Mouse (Mus musculus): ENCODE results near the gene Ncl. TPM values are rescaled to one million over a fixed set of nuclear protein-coding genes. Genes with fewer than 3 reads are reported as not detected.
A peak's percentile ranks its signal among the peaks of the same experiment; 100 is the strongest.

Ncl gene
- polyA plus RNA-seq, 1 experiment from 2014 or later: 345 TPM

DNA sequence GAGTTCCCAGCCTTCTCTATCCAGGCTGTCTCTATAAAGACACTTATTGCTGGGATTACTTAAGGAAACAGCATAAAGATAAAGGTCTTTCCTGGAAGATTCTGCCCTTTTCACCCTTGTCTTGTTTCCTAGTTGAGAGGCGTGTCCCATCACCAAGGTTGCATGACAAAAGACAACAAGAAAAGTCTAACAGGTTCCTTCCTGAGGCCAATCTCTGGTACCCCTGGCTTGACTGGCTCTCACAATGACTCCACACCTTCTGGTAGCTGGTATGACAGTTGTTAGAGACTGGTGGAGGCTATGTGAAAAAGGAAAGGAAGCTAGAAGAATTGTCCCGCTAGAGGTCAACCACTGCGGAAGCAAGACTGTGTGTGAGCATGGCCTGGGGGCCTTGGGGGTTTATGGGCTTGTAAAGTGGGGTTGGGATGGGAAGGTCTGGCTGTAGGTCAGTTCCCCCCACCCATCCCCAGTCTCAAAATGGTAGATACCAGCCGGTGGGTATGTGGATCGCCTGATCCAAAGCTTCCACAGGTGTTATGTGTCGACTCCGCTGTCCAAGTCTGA lies 49.8 kb downstream of the Ncl start:
- H3K27ac ChIP-seq: no peak overlapping the region
- no peak overlapping the region for H3K4me2 ChIP-seq (replicated peaks)
- H3K4me1 ChIP-seq: peaks cover 17% of the 10 kb centered on the region
- no peaks in the 10 kb centered on the region for H3K9me3 ChIP-seq (replicated peaks)
- 91% methylated on average over 7 of the region's 7 CpGs for WGBS
- no peak overlapping the region for H3K4me3 ChIP-seq
- H3K27me3 ChIP-seq: peaks cover 37% of the 10 kb centered on the region
- H3K9ac ChIP-seq: no peak overlapping the region
- ATAC-seq (ENCODE audit: low FRiP score): no peak
- no peaks in the 10 kb centered on the region for H3K36me3 ChIP-seq

DNA sequence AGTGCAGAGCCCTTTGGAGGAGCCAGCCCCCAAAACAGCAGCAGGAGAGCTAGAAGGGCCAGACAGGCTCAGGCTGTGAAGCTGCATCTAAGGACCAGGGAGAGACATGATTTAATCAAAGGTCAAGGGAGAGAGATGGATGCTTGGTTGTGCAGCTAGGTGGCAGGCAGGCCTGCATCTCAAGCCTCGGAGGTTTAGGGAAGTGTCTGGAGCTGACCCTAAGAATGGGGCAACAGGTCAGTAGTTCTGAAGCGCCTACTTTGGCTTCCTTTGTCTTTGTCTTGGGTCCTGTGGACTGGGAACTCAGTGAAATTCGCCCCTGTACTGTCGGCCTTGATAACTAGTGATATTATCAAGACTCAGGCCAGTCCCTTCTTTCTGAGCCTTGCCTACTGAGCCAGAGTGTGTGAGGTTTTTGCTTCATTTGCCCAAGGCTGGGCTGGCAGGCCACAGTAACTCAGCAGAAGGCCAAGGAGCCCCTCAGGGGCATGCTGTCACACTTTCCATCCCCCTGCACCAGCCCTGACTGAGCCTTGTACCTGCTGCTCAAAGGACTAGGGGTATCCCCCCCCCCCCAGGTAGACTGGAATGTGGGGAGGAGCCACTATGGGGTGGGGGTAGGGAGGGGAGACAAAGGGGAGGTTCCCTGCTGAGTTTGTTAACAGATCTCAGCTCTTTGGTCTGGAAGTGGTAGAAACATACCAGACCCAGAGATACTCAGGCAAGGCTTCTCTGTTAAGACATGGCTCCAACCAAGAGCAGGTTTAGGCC lies 51.1 kb downstream of the Ncl start:
- no peak overlapping the region for H3K27ac ChIP-seq
- ATAC-seq (ENCODE audit: low FRiP score): no peak
- no peak overlapping the region for H3K4me3 ChIP-seq
- H3K36me3 ChIP-seq: no peaks in the 10 kb centered on the region
- peaks cover 45% of the 10 kb centered on the region for H3K27me3 ChIP-seq
- peaks cover 12% of the 10 kb centered on the region for H3K4me1 ChIP-seq
- H3K9me3 ChIP-seq (replicated peaks): no peaks in the 10 kb centered on the region
- WGBS: 32% methylated on average over 4 of the region's 4 CpGs
- no peak overlapping the region for H3K4me2 ChIP-seq (replicated peaks)
- H3K9ac ChIP-seq: no peak overlapping the region

DNA sequence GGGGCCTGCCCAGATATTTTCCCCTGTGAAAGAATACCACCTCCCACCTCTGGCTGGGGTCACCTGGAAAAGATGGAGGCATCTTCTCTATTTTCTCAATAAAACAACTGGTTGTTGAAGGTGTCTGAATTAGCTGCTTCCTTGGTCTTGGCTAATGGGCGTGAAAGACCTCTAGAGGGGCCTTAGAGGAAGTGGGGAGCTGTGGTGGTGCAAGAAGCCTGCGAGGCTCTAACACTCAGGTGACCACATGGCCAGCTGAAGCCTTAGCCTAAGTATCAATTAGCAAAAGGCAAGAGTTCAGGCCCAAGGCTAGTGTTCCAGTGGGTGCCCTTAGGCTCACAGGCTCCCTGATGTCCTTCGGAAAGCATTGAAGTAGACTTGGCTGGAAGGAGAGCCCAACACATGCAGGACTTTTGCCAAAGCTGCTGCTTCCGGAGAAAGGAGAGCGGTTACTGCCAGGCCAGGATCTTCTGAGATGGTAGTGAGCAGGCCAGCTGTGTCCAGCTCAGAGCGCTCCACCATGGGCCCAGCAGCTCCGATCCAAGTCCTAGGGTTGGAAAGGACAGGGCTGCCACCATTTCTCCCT lies 51.9 kb downstream of the Ncl start:
- Histone ChIP-seq H3K9ac (no peak overlapping the region), H3K36me3 (no peaks in the 10 kb centered on the region), H3K4me1 (peaks cover 15% of the 10 kb centered on the region), H3K9me3 (replicated peaks) (no peaks in the 10 kb centered on the region), H3K4me2 (replicated peaks) (no peak overlapping the region), H3K27ac (no peak overlapping the region), H3K4me3 (no peak overlapping the region), H3K27me3 (peaks cover 48% of the 10 kb centered on the region)
- ATAC-seq (ENCODE audit: low FRiP score): no peak
- WGBS: 92% methylated on average over 7 of the region's 7 CpGs

DNA sequence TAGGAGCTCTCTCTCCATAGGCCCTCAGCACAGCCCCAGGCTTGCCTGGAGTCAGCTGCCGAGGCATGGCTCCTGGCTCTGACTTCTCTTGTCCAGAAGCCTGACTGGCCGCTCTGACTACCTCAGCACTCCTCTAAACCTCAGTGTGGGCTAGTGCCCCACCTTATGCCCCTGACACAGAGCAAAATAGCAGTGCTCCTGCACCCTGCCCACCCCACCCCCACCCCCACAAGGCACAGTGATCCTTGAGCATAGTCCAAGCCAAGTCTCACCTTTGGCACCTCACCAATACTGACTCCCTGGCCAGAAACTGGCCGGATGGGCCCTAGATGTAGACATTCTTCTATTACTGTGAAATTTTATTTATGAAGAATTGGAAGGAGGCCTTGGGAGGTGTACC lies 52.5 kb downstream of the Ncl start:
- H3K9me3 ChIP-seq (replicated peaks): no peaks in the 10 kb centered on the region
- H3K27me3 ChIP-seq: peaks cover 53% of the 10 kb centered on the region
- H3K4me2 ChIP-seq (replicated peaks): no peak overlapping the region
- H3K4me3 ChIP-seq: no peak overlapping the region
- no peak for ATAC-seq (ENCODE audit: low FRiP score)
- no peak overlapping the region for H3K9ac ChIP-seq
- peaks cover 15% of the 10 kb centered on the region for H3K4me1 ChIP-seq
- H3K36me3 ChIP-seq: no peaks in the 10 kb centered on the region
- WGBS: 88% methylated on average over 3 of the region's 3 CpGs
- H3K27ac ChIP-seq: no peak overlapping the region

DNA sequence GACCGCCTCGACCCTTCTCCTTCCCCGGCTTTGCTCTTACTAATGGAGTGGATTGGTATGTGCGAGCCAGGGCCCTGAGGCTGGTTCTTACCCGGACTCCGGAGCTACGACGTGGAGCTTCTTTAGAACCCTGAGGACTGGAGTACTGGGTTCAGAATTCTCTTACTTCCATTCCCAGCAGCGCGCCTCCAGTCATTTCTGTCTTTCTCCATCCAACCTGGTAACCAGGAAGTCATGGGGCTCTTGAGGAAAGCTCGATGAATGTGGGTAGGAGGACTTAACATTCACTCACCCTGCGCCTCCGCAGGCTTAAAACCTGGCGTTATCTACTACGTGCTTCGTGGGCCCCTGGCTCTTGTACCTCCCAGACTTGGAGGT lies 55.3 kb downstream of the Ncl start:
- Histone ChIP-seq H3K4me1 (peaks cover 9% of the 10 kb centered on the region), H3K36me3 (no peaks in the 10 kb centered on the region), H3K27ac (no peak overlapping the region), H3K27me3 (peaks cover 70% of the 10 kb centered on the region), H3K9ac (peak overlapping the region; percentile 64), H3K4me3 (peak overlapping the region; percentile 53), H3K9me3 (replicated peaks) (no peaks in the 10 kb centered on the region), H3K4me2 (replicated peaks) (peak overlapping the region; percentile 93)
- 3% methylated on average over 16 of the region's 16 CpGs for WGBS
- ATAC-seq (ENCODE audit: low FRiP score): no peak

DNA sequence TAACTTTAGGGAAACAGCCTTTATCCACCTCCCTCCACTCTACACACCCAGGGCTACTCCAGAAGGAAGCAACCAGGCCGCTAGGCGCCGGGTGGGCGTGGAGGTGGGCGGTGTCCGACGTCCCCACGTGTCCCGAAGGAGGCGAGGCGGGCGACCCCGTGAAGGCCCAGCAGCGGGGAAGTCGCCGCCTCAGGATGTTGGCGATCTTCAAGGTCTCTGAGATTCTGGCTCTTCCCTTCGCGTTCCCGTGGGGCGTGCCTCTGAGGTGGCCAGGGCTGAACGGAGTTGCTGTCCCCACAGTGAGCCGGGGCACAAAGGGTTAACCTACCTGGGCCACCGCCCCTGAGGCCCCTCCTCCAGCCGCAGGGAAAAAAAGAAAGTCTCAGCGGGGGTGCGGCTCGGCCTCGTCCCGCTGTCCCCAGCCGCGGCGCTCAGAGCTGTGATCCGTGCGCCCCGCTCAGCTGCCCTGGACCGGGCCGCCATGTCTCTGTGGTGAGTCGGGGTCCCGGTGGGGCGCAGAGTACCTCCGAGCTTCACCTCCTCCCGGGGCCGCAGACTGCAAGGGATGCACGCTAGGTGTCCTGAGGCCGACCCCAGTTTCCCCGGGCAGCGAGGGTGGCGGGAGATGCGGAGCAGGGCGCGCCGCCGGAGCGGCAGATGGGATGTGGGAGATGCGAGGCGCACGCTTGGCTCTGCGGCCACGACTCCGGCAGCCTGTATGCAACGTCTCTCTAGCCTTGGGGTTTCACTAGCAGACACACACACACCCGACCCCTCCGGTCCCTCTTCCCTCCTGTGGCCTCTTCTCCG lies 55.9 kb downstream of the Ncl start:
- Histone ChIP-seq H3K27ac (no peak overlapping the region), H3K9ac (peak overlapping the region; percentile 64), H3K4me2 (replicated peaks) (peak overlapping the region; percentile 93), H3K36me3 (no peaks in the 10 kb centered on the region), H3K4me3 (peak overlapping the region; percentile 53), H3K27me3 (peaks cover 70% of the 10 kb centered on the region), H3K4me1 (peaks cover 9% of the 10 kb centered on the region), H3K9me3 (replicated peaks) (no peaks in the 10 kb centered on the region)
- ATAC-seq (ENCODE audit: low FRiP score): peak; percentile 70
- under 1% methylated on average over 54 of the region's 65 CpGs for WGBS

DNA sequence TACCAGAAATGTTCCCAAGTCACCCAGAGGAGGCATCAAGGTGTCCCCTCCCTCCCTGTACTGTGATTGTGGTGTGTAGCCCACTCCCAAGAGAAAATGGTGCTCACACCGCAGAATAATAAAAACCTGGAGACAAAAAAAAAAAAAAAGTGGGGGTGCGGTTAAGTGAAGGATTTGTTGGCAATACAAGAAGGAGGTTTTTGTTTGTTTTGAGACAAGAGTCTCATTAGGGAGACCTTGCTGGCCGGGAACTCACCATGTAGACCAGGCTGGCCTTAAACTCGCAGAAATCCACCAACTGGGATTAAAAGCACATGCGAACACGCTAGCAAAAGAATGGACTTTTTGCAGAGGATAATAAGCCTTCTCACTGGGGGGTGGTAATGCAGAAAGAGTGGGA lies 56.7 kb downstream of the Ncl start, which contains the start of gene B3gnt7:
B3gnt7 (plus strand) TSS at position 301 of the 400 bp plus-strand sequence.
- Histone ChIP-seq H3K4me3 (peak within 1 kb of the TSS; percentile 53), H3K9ac (peak within 1 kb of the TSS; percentile 64), H3K27me3 (peaks cover 64% of the 10 kb centered on the region), H3K4me2 (replicated peaks) (peak within 1 kb of the TSS; percentile 93), H3K36me3 (no peaks in the 10 kb centered on the region), H3K9me3 (replicated peaks) (no peaks in the 10 kb centered on the region), H3K27ac (no peak within 1 kb of the TSS), H3K4me1 (peaks cover 9% of the 10 kb centered on the region)
- 24% methylated on average over 6 of the region's 6 CpGs for WGBS
- no peak for ATAC-seq (ENCODE audit: low FRiP score)

DNA sequence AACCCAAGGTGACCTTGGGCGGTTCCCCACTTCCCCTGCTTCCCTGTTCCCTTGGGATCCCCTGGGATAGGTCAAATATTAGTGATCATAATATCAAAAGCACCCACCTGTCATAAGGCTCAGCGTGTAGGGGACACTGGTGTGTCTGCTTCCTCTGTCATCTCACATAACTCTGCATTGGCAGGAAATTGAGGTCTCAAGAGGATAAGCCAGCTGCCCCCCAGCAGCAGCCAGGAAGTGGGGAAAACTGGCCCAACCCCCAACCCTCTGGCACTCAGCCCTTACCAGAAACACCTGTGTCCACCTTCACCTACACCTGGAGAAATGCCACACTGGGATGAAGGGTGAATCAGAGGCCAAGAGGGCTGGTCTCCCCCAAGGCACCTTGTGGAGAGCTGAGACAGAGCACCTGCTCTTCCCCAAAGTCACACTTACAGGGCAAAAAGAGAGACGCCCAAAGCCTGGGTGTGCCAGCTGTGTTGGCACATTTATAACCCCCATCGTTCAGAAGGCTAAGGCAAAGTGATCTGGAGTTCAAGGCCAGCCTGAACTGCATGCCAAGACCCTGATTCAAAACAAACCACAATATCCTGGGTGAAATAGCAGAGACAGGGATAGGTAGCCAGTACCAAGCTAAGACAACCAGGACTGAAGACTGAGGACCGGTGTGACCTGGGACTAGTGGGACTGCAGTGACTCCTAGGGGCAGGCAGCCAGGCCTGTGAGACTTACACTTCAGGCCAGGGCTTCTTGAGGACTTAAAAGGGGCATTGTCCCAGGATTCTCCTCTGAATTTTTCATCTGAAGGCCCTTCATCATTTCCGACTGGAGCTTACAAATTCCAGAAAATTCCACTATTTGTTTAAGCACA lies 57.7 kb downstream of the Ncl start:
- Histone ChIP-seq H3K36me3 (no peaks in the 10 kb centered on the region), H3K9ac (no peak overlapping the region), H3K4me1 (peaks cover 9% of the 10 kb centered on the region), H3K4me3 (no peak overlapping the region), H3K27me3 (peaks cover 60% of the 10 kb centered on the region), H3K4me2 (replicated peaks) (no peak overlapping the region), H3K9me3 (replicated peaks) (no peaks in the 10 kb centered on the region), H3K27ac (no peak overlapping the region)
- ATAC-seq (ENCODE audit: low FRiP score): no peak
- WGBS: 54% methylated on average over 6 of the region's 6 CpGs

DNA sequence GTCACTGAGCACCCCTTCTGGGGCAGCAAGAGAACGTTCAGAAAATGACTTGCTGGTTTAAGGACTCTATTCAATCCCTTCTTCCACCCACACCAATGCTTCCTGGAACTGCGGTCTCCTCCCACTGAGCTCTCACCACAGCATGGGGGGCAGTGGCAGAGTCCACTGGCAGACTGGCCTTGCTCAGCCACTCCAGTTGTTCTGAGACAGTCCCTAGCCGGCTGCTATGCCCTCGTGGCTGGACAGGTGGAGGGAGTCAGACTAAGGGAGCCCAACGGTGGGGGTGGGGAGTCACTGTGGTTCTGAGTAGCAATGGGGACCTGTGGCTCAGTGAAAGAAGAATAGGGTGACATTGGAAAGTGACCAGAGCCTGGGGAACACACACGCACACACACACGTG lies 58.5 kb downstream of the Ncl start:
- H3K27me3 ChIP-seq: peaks cover 59% of the 10 kb centered on the region
- ATAC-seq (ENCODE audit: low FRiP score): no peak
- no peak overlapping the region for H3K4me2 ChIP-seq (replicated peaks)
- no peaks in the 10 kb centered on the region for H3K9me3 ChIP-seq (replicated peaks)
- H3K36me3 ChIP-seq: no peaks in the 10 kb centered on the region
- no peak overlapping the region for H3K4me3 ChIP-seq
- H3K9ac ChIP-seq: no peak overlapping the region
- no peak overlapping the region for H3K27ac ChIP-seq
- WGBS: 43% methylated on average over 7 of the region's 7 CpGs
- H3K4me1 ChIP-seq: peaks cover 9% of the 10 kb centered on the region

DNA sequence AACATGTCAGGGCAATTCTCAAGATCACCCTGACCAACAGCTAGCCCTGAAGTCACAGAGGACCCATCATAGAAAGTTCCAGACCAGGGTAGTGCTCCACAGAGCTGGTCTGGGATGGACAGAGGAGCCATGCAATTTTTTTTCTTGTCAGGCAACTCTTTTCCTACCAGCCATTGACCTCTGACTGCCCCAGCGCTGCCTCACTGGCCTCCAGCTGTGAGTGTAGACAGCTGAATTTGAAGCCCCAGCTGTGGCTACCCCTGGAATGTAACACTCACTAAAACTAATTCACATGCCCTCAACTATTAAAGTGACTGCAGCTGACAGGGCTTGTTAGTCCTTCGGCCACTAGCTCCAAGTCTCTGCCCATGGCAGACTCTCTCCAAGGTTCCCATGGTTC lies 59.1 kb downstream of the Ncl start:
- 7% methylated on average over 2 of the region's 2 CpGs for WGBS

More for the DNA sequence above, 59.1 kb downstream of the Ncl start:
- Histone ChIP-seq H3K9ac (no peak overlapping the region), H3K27me3 (peaks cover 54% of the 10 kb centered on the region), H3K9me3 (replicated peaks) (no peaks in the 10 kb centered on the region), H3K4me3 (no peak overlapping the region), H3K36me3 (no peaks in the 10 kb centered on the region), H3K4me2 (replicated peaks) (no peak overlapping the region), H3K27ac (no peak overlapping the region), H3K4me1 (peaks cover 10% of the 10 kb centered on the region)
- ATAC-seq (ENCODE audit: low FRiP score): no peak
